Mouse (Mus musculus) MEL (cell line): ENCODE measurements around the gene Prkci. TPM values are rescaled to one million over a fixed set of nuclear protein-coding genes. Genes with fewer than 3 reads are reported as not detected.

Source experiments
- DNase-seq: peaks from one replicate; pipeline ENCODE4 v3.0.0; 2011; ENCODE audit warnings: low read depth, low spot score
- H3K27ac ChIP-seq: 2 replicates; pipeline ENCODE4 v1.5.1; 2012; ENCODE audit warnings: low read depth, mild to moderate bottlenecking, control low read depth, low read length, moderate library complexity; ENCODE audit not compliant: control insufficient read depth
- H3K27me3 ChIP-seq, 2 experiments: fragments of 150-350 bp in 1 of 2; sonication (generic) in 1 of 2; 2 replicates each; pipeline ENCODE4 v1.6.1; 2012; ENCODE audit warnings: low read length in 2 of 2, mild to moderate bottlenecking in 2 of 2, improper control_type of control experiment in 1 of 2, moderate library complexity in 1 of 2; ENCODE audit not compliant: insufficient read depth in 2 of 2, control insufficient read depth in 1 of 2
- H3K36me3 ChIP-seq, 2 experiments: 2 replicates each; pipeline ENCODE4 v1.6.1; 2012 to 2014; ENCODE audit warnings: low read length in 2 of 2, improper control_type of control experiment in 1 of 2, inconsistent platforms in 1 of 2, mild to moderate bottlenecking in 1 of 2; ENCODE audit not compliant: insufficient read depth in 2 of 2, control insufficient read depth in 1 of 2
- H3K4me1 ChIP-seq, 2 experiments: fragments of 150-350 bp in 1 of 2; sonication (generic) in 1 of 2; 2 replicates each; pipeline ENCODE4 v1.6.1; 2012; ENCODE audit warnings: low read length in 2 of 2, improper control_type of control experiment in 1 of 2, mild to moderate bottlenecking in 1 of 2; ENCODE audit not compliant: insufficient read depth in 2 of 2, control insufficient read depth in 1 of 2
- H3K4me3 ChIP-seq, 2 experiments: fragments of 150-350 bp in 1 of 2; sonication (generic) in 1 of 2; 2 replicates each; pipeline ENCODE4 v1.5.1; 2012; ENCODE audit warnings: low read depth in 2 of 2, low read length in 2 of 2, mild to moderate bottlenecking in 2 of 2, moderate library complexity in 2 of 2, control low read depth in 1 of 2, improper control_type of control experiment in 1 of 2; ENCODE audit not compliant: control insufficient read depth in 1 of 2, insufficient read depth in 1 of 2
- H3K79me2 ChIP-seq: 2 replicates; pipeline ENCODE4 v1.6.1; 2012; ENCODE audit warnings: mild to moderate bottlenecking, low read length, moderate library complexity; ENCODE audit not compliant: control insufficient read depth, poor library complexity, insufficient read depth
- H3K9ac ChIP-seq: 2 replicates; pipeline ENCODE4 v1.6.1; 2012; ENCODE audit warnings: low read depth, mild to moderate bottlenecking, control low read depth, low read length, moderate library complexity; ENCODE audit not compliant: control insufficient read depth, poor library complexity, severe bottlenecking
- H3K9me3 ChIP-seq: fragments of 150-350 bp; sonication (generic); replicated peaks from 2 replicates; pipeline ENCODE4 v1.6.1; 2012; ENCODE audit warnings: mild to moderate bottlenecking, low read length, improper control_type of control experiment, moderate library complexity; ENCODE audit not compliant: insufficient read depth
- BHLHE40 ChIP-seq: IDR thresholded peaks from 2 replicates; pipeline ENCODE4 v1.6.1; 2012; ENCODE audit warnings: low read depth, mild to moderate bottlenecking, inconsistent platforms, low read length, improper control_type of control experiment, borderline replicate concordance
- CHD1 ChIP-seq: IDR thresholded peaks from 2 replicates; pipeline ENCODE4 v1.6.1; 2012; ENCODE audit warnings: low read depth, mild to moderate bottlenecking, inconsistent platforms, low read length, improper control_type of control experiment
- CHD2 ChIP-seq: IDR thresholded peaks from 2 replicates; pipeline ENCODE4 v1.6.1; 2011; ENCODE audit warnings: low read length, improper control_type of control experiment
- CTCF ChIP-seq, 3 experiments: IDR thresholded peaks in 2 of 3; conservative IDR thresholded peaks in 1 of 3; 2 replicates each; pipeline ENCODE4 v1.5.1; 2011 to 2012; ENCODE audit warnings: low read length in 3 of 3, low read depth in 2 of 3, mild to moderate bottlenecking in 2 of 3, improper control_type of control experiment in 1 of 3, inconsistent platforms in 1 of 3, mixed read lengths in 1 of 3, moderate library complexity in 1 of 3; ENCODE audit not compliant: control insufficient read depth in 1 of 3, insufficient read depth in 1 of 3, poor library complexity in 1 of 3, severe bottlenecking in 1 of 3
- E2F4 ChIP-seq: IDR thresholded peaks from 2 replicates; pipeline ENCODE4 v1.6.1; 2011; ENCODE audit warnings: low read depth, low read length, improper control_type of control experiment, borderline replicate concordance
- ELF1 ChIP-seq: IDR thresholded peaks from 2 replicates; pipeline ENCODE4 v1.6.1; 2014; ENCODE audit warnings: low read depth, mild to moderate bottlenecking, inconsistent platforms, low read length, improper control_type of control experiment, moderate library complexity
- EP300 ChIP-seq, 2 experiments: IDR thresholded peaks; 2 replicates each; pipeline ENCODE4 v1.6.1; 2011; ENCODE audit warnings: improper control_type of control experiment in 2 of 2, low read length in 2 of 2, low read depth in 1 of 2, mild to moderate bottlenecking in 1 of 2
- ETS1 ChIP-seq: IDR thresholded peaks from 2 replicates; pipeline ENCODE4 v1.6.1; 2012; ENCODE audit warnings: low read depth, mild to moderate bottlenecking, inconsistent platforms, low read length, improper control_type of control experiment, moderate library complexity
- GABPA ChIP-seq: IDR thresholded peaks from 2 replicates; pipeline ENCODE4 v1.6.1; 2012; ENCODE audit warnings: low read depth, mild to moderate bottlenecking, inconsistent platforms, low read length, improper control_type of control experiment, moderate library complexity
- GATA1 ChIP-seq: IDR thresholded peaks from 2 replicates; pipeline ENCODE4 v1.6.1; 2011; ENCODE audit warnings: low read depth, low read length, improper control_type of control experiment
- JUND ChIP-seq: IDR thresholded peaks from 2 replicates; pipeline ENCODE4 v1.6.1; 2011; ENCODE audit warnings: low read depth, mild to moderate bottlenecking, improper control_type of control experiment, low read length
- KAT2A ChIP-seq: conservative IDR thresholded peaks from 2 replicates; pipeline ENCODE4 v1.6.1; 2012; ENCODE audit warnings: low read depth, low read length, improper control_type of control experiment, inconsistent platforms
- MAFK ChIP-seq: IDR thresholded peaks from 2 replicates; pipeline ENCODE4 v1.6.1; 2011; ENCODE audit warnings: low read depth, mild to moderate bottlenecking, low read length, improper control_type of control experiment, borderline replicate concordance
- MAX ChIP-seq: IDR thresholded peaks from 2 replicates; pipeline ENCODE4 v1.6.1; 2011; ENCODE audit warnings: low read length, improper control_type of control experiment
- MAZ ChIP-seq: IDR thresholded peaks from 2 replicates; pipeline ENCODE4 v1.6.1; 2012; ENCODE audit warnings: low read depth, mild to moderate bottlenecking, inconsistent platforms, low read length, improper control_type of control experiment
- MEF2A ChIP-seq: IDR thresholded peaks from 2 replicates; pipeline ENCODE4 v1.6.1; 2014; ENCODE audit warnings: low read depth, mild to moderate bottlenecking, inconsistent platforms, low read length, improper control_type of control experiment; ENCODE audit not compliant: poor library complexity, insufficient replicate concordance, severe bottlenecking; ENCODE audit errors: extremely low read depth
- MXI1 ChIP-seq: IDR thresholded peaks from 2 replicates; pipeline ENCODE4 v1.6.1; 2011; ENCODE audit warnings: mild to moderate bottlenecking, low read depth, low read length, improper control_type of control experiment
- MYB ChIP-seq: IDR thresholded peaks from 2 replicates; pipeline ENCODE4 v1.6.1; 2011; ENCODE audit warnings: mild to moderate bottlenecking, low read depth, low read length, improper control_type of control experiment
- MYC ChIP-seq: IDR thresholded peaks from 2 replicates; pipeline ENCODE4 v1.6.1; 2011; ENCODE audit warnings: low read depth, mild to moderate bottlenecking, low read length, improper control_type of control experiment, moderate library complexity
- NELFE ChIP-seq: IDR thresholded peaks from 2 replicates; pipeline ENCODE4 v1.6.1; 2011; ENCODE audit warnings: low read depth, low read length, improper control_type of control experiment
- NRF1 ChIP-seq: IDR thresholded peaks from 2 replicates; pipeline ENCODE4 v1.6.1; 2014; ENCODE audit warnings: low read depth, mild to moderate bottlenecking, inconsistent platforms, low read length, improper control_type of control experiment, moderate library complexity; ENCODE audit not compliant: poor library complexity, insufficient read depth, severe bottlenecking
- POLR2A ChIP-seq, 2 experiments: IDR thresholded peaks; 2 replicates each; pipeline ENCODE4 v1.6.1; 2011 to 2012; ENCODE audit warnings: low read length in 2 of 2, mild to moderate bottlenecking in 2 of 2, control low read depth in 1 of 2, improper control_type of control experiment in 1 of 2, low read depth in 1 of 2, moderate library complexity in 1 of 2; ENCODE audit not compliant: control insufficient read depth in 1 of 2, insufficient read depth in 1 of 2, poor library complexity in 1 of 2
- POLR2AphosphoS2 ChIP-seq: IDR thresholded peaks from 2 replicates; pipeline ENCODE4 v1.6.1; 2011; ENCODE audit warnings: low read length, improper control_type of control experiment
- POLR2AphosphoS5 ChIP-seq: IDR thresholded peaks from 2 replicates; pipeline ENCODE4 v1.6.1; 2012; ENCODE audit warnings: low read depth, borderline replicate concordance, mild to moderate bottlenecking, inconsistent platforms, low read length, moderate library complexity, mixed read lengths
- RAD21 ChIP-seq: IDR thresholded peaks from 2 replicates; pipeline ENCODE4 v1.6.1; 2011; ENCODE audit warnings: mild to moderate bottlenecking, low read depth, low read length, improper control_type of control experiment
- RCOR1 ChIP-seq: IDR thresholded peaks from 2 replicates; pipeline ENCODE4 v1.6.1; 2012; ENCODE audit warnings: low read depth, mild to moderate bottlenecking, inconsistent platforms, low read length, improper control_type of control experiment
- SIN3A ChIP-seq: IDR thresholded peaks from 2 replicates; pipeline ENCODE4 v1.6.1; 2012; ENCODE audit warnings: low read length, improper control_type of control experiment, inconsistent platforms
- SMC3 ChIP-seq: IDR thresholded peaks from 2 replicates; pipeline ENCODE4 v1.6.1; 2011; ENCODE audit warnings: low read depth, low read length, improper control_type of control experiment
- TAL1 ChIP-seq: IDR thresholded peaks from 2 replicates; pipeline ENCODE4 v1.6.1; 2012; ENCODE audit warnings: mild to moderate bottlenecking, inconsistent platforms, low read length, moderate library complexity, mixed read lengths
- TBP ChIP-seq: IDR thresholded peaks from 2 replicates; pipeline ENCODE4 v1.8.0; 2011; ENCODE audit warnings: low read depth, low read length, improper control_type of control experiment
- TCF12 ChIP-seq: IDR thresholded peaks from 2 replicates; pipeline ENCODE4 v1.6.1; 2014; ENCODE audit warnings: low read depth, mild to moderate bottlenecking, inconsistent platforms, low read length, improper control_type of control experiment, moderate library complexity
- USF1 ChIP-seq: IDR thresholded peaks from 2 replicates; pipeline ENCODE4 v1.6.1; 2014; ENCODE audit warnings: low read depth, mild to moderate bottlenecking, inconsistent platforms, low read length, improper control_type of control experiment, moderate library complexity
- ZC3H11A ChIP-seq: IDR thresholded peaks from 2 replicates; pipeline ENCODE4 v1.6.1; 2012; ENCODE audit warnings: low read depth, mild to moderate bottlenecking, inconsistent platforms, low read length, improper control_type of control experiment
- ZKSCAN1 ChIP-seq: IDR thresholded peaks from 2 replicates; pipeline ENCODE4 v1.6.1; 2012; ENCODE audit warnings: low read depth, mild to moderate bottlenecking, inconsistent platforms, low read length, improper control_type of control experiment, moderate library complexity
- ZMIZ1 ChIP-seq: IDR thresholded peaks from 2 replicates; pipeline ENCODE4 v1.6.1; 2012; ENCODE audit warnings: low read depth, mild to moderate bottlenecking, inconsistent platforms, low read length, improper control_type of control experiment, moderate library complexity
- ZNF384 ChIP-seq: IDR thresholded peaks from 2 replicates; pipeline ENCODE4 v1.6.1; 2012; ENCODE audit warnings: low read depth, mild to moderate bottlenecking, inconsistent platforms, low read length, improper control_type of control experiment
- polyA plus RNA-seq, 2 experiments: library from polyadenylated mRNA; stranded (reverse) in 1 of 2; unstranded in 1 of 2; fragments of >175 nt in 1 of 2; fragments of >200 nt in 1 of 2; gene quantifications; 2 replicates each; pipeline versions ENCODE4 v1.2.1 to v1.2.4; 2012; ENCODE audit warnings: low replicate concordance in 2 of 2, low read depth in 1 of 2; ENCODE audit not compliant: insufficient read length in 2 of 2, insufficient read depth in 1 of 2, missing spikeins in 1 of 2
- total RNA-seq: library from RNA; depleted of rRNA; stranded (reverse); fragments of 300-350 nt; gene quantifications from 2 replicates; pipeline ENCODE4 v1.2.3, GENCODE M21; 2012

Prkci gene
- total and polyA plus RNA-seq, 3 experiments = 9.0 to 18.3 TPM; not detected in 1

- Histone ChIP-seq H3K27ac (peak overlapping the region; percentile 79), H3K27me3 (no peaks in the 10 kb centered on the region), H3K79me2 (no peaks in the 10 kb centered on the region; the same call in 1 of the 2 replicates), H3K4me1 (peaks cover 0 to 4% of the 10 kb centered on the region in 2 experiments; a peak in 1 of 4 replicates), H3K9me3 (no peaks in the 10 kb centered on the region), H3K9ac (peak overlapping the region; percentile 72), H3K36me3 (peaks cover 0 to 4% of the 10 kb centered on the region in 2 experiments; a peak in 1 of 4 replicates), H3K4me3 (peak overlapping the region; percentile 62 to 92)
- peak; percentile 89 for DNase-seq
- no peak for TF ChIP-seq POLR2AphosphoS5
- TF ChIP-seq ETS1 = peak; percentile 93
- no peak for TF ChIP-seq MEF2A
- TF ChIP-seq ZKSCAN1 = no peak
- TF ChIP-seq MAFK = peak; percentile 69
- TF ChIP-seq ELF1 = peak; percentile 47
- TF ChIP-seq JUND = peak; percentile 67; the same call in 1 of the 2 replicates
- peak; percentile 47 for TF ChIP-seq TCF12
- no peak for TF ChIP-seq CHD2
- peak; percentile 65 for TF ChIP-seq GATA1
- no peak for TF ChIP-seq POLR2AphosphoS2
- peak; percentile 80 for TF ChIP-seq TAL1
- no peak for TF ChIP-seq BHLHE40
- peak; percentile 78; the same call in 1 of the 2 replicates for TF ChIP-seq CHD1
- TF ChIP-seq SIN3A = peak; percentile 71
- TF ChIP-seq RAD21 = no peak
- TF ChIP-seq NELFE = peak; percentile 30
- TF ChIP-seq MXI1 = peak; percentile 75; the same call in 1 of the 2 replicates
- TF ChIP-seq MAX = peak; percentile 50; the same call in 1 of the 2 replicates
- no peak for TF ChIP-seq TBP
- no peak for TF ChIP-seq NRF1
- peak in 1 of 2 experiments; percentile 52; a peak in 2 of 4 replicates for TF ChIP-seq POLR2A (IDR thresholded peaks at IDR 0.05; ENCODE audit: control insufficient read depth in 1 of 2, insufficient read depth in 1 of 2, low read depth in 1 of 2, low read length in 2 of 2, poor library complexity in 1 of 2)
- TF ChIP-seq SMC3 = peak; percentile 8; the same call in 1 of the 2 replicates
- no peak for TF ChIP-seq KAT2A
- 0 out of 2 replicates have a peak, but pooled peaks have one; percentile 72 for TF ChIP-seq MAZ
- no peak for TF ChIP-seq MYB
- TF ChIP-seq CTCF (IDR thresholded peaks at IDR 0.05 in 2 of 3, conservative IDR thresholded peaks at IDR 0.05 in 1 of 3; ENCODE audit: control insufficient read depth in 1 of 3, insufficient read depth in 1 of 3, low read depth in 2 of 3, low read length in 3 of 3, poor library complexity in 1 of 3, severe bottlenecking in 1 of 3) = no peak
- 0 out of 2 replicates have a peak, but pooled peaks have one; percentile 69 for TF ChIP-seq MYC
- TF ChIP-seq RCOR1 = peak; percentile 38; the same call in 1 of the 2 replicates
- no peak for TF ChIP-seq GABPA
- 0 out of 2 replicates have a peak, but pooled peaks have one; percentile 4 for TF ChIP-seq ZC3H11A
- TF ChIP-seq EP300 (IDR thresholded peaks at IDR 0.05; ENCODE audit: low read depth in 1 of 2, low read length in 2 of 2) = peak; percentile 67 to 76; a peak in 3 of 4 replicates
- TF ChIP-seq E2F4 = no peak
- TF ChIP-seq ZNF384 = no peak
- no peak for TF ChIP-seq USF1
- TF ChIP-seq ZMIZ1 = 0 out of 2 replicates have a peak, but pooled peaks have one; percentile 47
Measured at GRCm38 (mm10) chr3:31061103-31061785, 65.7 kb downstream of the Prkci start.
